Mouse (Mus musculus): ENCODE results near the gene Trim2. TPM values are rescaled to one million over a fixed set of nuclear protein-coding genes. Genes with fewer than 3 reads are reported as not detected.
A peak's percentile ranks its signal among the peaks of the same experiment; 100 is the strongest.

Trim2 gene
- total RNA-seq, 2 experiments from 2014 or later: 8.9 to 10.1 TPM

DNA sequence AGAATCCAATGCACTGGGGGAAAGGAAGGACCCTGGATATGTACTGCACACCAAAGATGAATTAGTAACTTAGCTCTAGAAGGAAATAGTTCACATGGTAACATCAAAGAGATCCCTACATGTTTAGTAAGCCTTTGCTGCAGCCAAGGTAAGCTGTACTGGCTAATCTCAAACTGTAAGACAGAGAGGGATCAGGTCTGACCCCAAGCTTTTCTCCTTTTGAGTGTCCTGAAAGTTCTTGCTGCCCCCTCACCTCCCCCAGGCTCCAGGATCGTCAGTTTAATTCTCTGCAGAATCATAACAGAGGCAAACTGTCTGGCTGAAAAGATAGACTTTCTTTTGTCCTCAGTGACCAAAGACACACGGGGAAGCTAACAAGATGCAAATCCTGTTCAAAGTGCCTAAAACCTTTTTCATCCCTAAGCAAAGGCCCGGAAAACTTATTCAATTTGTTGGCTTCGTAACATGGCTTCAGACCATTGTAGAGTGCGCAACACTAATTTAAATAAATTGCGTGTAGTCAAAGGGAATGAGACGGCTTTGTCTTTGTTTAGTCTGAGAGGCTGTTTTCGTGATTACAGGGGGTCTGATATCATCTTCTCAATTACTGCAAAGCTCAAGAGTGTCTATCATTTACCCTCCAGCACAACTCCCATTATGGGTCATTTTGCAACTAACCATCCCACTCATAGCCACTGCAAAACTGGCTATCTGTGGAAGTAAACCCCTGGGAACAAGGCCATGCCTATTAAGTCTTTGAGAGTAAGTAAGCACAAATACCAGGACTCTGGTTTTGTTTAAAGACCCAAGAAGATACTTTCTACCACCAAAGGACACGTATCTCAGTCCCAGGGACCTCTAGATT, 52.8 kb downstream of the Trim2 start:
- DNase-seq: no peak

DNA sequence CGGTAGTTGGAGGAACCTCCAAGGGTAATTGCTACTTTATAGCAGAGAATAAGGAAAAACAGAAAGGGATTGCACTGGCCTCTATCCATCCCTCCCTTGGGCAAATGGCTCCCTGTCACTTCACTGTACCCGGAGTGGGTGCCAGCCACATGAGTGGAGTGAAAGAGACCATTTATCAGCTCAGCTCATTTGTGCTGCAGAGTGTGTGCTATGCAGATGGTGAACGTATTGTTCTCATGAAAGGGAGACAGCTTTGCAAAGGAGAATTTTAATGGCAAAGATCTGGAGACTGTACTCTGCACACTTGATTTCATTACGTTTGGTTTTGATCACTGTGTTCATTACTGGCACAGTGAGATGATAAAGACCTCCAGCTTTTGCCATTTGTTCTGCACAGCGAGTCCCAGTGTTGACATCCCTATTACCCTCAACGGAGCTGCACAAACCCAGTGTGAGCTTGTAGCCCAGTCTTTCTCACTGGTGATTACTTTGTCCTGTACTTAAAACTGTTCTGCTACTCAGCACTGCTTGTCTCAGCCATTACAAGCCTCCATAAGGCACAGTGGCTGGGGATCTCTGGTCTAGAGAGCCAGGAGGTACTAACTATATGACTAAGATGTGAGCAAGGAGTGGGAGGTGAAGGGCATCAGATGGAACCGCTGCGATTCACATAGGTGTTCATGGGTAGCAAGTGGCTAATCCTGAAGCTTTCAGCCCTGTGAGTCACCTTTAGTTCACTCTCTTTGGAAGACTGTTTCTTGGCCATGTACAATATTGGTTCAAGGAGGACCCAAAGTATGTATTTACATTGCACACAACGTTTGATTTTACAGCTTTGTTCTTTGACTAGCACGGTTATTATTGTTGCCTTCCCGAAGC, 53.7 kb downstream of the Trim2 start:
- no peak for DNase-seq

DNA sequence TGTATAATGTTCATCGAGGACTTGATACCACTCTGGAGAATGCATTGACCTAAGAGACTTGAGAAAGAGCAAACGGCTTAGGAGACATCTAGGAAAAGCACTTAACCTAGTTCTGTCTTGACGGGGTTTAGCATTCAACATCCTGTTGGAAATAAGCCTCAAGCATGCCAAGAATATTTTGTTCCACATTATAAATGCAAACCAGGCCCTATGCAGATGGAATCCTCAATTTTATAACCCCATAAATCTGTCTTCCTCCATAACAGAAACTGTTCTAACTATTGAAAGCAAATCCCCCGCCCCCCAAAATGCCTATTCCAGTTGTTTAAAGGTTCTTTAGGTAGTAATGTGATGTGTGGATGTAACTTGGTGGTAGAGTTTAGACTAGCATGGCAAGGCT, 55.0 kb downstream of the Trim2 start:
- DNase-seq: no peak

DNA sequence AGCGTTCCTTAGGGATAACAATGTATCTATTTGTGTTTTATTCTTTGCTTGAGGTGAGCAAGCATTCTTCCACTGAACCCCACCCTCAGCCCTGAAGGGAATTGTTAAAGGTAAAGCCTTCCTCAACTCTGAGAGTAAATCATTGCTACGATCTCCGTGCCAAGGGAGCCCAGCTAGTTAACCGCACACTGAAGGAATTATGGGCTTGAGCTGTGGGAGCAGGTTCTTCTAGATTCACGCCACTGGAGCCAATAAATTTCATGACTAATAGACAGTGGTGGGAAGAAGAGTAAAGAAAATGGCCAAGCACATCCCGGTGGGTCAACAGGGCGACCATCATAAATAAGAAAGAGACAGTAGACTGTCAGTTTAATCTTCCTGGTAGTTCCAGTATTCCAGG, 56.4 kb downstream of the Trim2 start:
- no peak for DNase-seq

DNA sequence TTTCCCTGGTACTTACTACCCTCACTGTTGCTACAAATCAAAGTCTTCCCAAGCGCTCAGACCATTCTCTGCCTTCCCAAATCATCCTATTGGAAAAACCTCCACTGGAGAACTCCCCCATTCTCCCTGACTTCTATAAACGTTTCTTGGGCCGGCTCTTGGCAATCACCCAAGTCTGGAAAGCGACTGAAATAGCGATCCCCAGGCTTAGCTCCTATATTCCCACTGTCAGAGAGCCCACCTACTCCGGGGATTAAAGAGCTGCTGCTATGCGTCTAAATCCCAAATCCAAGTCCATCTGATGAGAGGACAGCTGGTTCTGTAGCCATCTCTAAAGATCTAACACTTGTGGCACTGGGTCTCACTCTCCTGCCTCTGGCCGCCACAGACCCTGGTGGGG, 58.9 kb downstream of the Trim2 start:
- peak; percentile 31 for DNase-seq

DNA sequence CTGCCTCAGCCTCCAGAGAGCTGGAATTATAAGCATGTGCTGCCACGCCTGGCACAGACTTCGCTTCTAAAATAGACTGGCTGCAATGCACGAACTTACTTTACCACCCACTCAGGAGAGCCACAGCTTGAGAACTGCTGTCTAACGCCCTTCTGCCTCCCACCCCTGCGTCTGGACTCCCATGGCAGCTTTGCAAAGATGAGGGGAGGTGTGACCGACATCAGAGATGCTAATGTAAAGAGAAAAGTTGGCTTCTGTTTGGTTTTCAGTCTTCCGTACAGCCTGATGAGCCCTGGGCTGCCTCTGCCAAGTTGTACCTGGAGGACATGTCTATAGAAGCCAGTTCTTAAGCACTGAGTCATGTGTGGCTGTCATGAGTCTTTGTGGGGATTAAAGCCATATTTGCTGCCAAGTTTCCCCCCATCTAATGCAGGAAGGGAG, 60.2 kb downstream of the Trim2 start:
- no peak for DNase-seq

DNA sequence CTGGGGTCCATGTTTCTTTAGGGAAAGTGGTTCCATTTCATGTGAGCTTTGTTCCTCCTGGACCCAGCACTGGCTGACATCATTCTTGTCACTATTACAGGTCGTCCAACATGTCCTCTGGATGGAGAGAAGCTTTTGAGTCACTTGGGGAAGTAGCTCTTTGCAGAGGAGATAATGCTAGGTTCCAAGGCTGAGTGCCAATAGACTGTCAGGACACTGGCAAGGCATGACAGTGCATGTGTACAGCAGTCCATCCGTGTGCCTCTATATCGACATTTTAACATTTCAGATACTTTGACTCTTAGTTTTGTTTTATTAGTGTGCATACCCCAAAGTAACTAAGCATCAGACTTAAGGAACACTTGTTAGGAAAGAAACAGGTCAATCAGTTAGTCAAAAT, 63.6 kb downstream of the Trim2 start:
- DNase-seq: no peak

DNA sequence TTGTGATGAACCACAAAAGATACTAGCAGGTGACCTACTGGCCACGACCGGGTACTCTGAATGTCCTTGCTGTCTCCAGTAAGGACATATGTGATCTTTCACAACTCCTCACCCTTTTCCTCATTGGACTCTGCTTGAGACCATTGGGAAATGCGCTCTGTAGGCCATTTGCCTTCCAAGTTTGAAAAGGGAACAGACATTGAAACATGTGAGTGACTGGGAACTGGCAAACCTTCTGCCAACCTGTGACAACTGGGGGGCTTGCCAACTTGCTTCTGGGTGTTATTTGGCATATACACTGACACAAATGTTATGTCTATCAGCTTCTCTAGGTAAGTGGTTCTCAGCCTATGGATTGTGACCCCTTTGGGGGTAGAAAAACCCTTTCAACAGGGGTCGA, 64.2 kb downstream of the Trim2 start:
- no peak for DNase-seq

DNA sequence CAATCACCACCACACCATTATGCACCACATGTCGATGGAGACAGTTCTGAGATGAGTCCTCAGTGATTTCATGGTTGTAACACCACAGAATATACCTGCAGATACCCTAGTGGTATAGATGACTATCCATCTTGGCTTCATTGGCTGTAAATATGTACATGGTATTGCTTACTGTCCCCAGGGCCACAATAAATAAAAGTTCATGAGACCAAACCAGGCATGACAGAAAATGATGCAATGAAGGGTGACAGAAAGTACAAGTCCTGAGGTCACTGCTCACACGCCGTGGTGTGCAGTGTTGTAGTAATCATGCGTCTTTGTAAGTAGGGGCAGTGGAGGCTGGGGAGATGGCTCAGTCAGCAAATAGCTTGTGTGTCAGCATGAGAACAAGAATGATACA, 65.6 kb downstream of the Trim2 start:
- no peak for DNase-seq

DNA sequence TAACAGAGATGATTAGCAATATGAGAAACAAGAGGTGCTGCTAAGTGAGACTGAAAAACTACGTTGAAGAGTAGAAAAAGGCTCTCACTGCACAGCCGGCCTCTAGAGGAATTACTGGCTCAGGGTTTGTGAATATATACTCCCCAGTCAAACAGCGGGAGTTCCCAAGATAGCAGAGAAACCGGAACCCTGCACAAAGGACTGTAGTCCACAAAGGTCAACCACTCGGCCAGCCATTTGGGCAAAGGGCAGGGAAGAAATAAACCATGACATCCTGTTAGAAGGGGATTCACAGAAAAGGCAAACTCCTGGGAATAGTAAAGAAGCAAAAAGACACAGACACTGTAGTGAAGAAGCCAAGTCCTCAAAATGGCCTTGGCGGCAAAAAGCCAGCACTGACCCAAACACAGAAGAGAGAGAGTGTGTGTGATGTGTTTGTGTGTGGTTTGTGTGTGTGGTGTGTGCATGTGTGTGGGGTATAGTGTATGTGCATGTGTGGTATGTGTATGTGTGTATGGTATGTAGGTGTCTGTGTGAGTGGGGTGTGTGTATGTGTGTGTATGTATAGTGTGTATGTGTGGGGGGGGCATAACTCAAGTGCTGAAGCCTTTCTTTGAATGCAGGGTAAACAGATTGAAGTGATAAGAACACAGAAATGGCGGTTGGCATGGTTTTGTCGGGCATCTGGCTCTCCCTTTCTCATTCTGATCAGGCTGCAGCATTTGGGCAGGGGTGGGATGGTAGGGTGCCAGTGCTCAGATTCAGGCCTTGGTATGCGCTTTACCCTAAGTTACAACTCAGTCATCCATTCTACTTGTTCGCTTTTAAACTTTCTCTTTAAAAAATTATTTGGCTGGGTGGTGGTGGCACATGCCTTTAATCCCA, 71.0 kb downstream of the Trim2 start:
- DNase-seq: no peak

DNA sequence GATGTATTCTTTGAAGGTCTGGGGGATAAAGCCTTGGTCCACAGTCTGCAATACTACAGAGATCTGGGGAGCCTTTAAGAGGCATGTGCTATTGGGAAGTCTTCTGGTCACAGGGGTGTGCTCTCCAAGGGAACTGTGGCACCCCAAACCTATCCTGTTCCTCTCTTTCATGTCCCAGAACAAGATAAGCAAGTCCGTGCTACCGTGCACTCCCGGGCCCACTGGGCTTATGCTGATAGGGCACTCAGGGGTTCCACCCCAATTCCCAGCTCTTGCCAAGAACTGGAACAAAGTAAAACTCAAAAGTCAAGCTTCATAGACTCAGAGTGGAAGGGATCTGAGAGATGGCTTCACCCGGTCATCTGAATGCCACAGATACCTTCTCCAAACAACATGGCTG, 72.1 kb downstream of the Trim2 start:
- DNase-seq: no peak

DNA sequence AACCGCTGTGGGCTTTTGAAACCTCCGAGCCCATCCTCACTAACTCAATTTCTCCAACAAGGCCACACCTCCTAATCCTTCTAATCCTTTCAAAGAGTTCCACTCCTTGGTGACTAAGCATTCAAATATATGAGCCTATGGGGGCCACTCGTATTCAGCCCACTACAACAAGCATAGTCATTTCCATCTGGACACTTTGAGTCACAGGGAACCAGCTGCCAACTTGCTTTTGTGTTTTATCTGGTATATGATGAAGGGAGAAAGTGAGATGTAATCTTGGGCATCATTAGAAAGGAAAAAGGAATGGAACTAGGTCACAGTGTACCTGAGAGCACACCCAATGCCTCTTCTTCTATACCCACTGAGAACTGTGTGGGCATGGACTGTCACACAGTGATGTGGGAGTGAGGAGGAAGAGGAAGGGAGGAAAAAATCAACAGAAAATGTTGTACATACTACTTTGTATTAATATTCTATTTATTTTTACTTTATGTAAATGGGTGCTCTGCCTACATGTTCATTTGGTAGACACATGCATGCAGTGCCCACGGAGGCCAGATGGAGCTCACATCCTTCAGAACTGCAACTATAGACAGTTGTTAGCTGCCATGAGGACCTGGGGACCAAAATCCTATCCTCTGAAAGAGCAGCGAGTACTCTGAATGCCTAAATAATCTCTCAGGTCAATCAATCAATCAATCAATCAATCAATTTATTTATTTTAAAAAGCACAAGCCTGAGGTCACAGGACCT, 72.8 kb downstream of the Trim2 start:
- DNase-seq: no peak

DNA sequence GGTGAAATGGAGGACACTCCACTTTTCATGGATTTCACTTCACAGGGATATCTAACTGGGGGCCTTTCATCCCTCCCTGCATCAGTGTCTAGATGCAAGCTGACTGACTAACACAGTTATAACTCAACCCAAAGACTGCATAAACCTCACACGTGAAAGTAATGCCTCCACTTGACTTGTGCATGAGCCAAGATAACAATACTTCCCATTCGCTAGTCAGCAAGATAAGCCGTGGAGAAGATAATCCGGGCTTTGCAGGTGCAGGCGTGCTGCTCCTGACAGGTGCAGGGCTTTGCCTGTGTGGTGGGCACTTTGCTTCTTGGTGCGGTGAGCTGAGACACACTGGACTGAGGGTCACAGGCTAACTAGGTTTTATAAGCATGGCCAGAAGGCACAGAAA, 74.4 kb downstream of the Trim2 start:
- DNase-seq: no peak

DNA sequence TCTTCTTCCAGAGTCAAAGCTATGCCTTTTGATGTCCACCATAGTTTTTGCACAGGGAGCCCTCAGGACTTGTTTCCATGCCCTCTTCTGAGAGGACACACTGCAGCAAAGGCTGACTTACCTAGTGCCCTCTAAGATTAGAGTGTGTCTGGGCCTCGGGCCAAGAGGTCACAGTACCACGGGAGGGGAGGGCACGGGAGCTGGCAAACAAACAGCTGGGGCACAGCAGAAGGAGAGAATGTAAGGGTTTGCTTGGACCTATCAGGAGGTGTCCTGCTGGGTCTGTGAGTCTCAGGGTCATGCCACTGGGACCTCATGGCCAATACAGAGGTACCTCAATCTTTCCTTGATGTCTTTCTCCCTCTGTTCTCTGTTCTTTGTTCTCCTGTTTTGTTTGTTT, 75.7 kb downstream of the Trim2 start:
- peak; percentile 86 for DNase-seq

DNA sequence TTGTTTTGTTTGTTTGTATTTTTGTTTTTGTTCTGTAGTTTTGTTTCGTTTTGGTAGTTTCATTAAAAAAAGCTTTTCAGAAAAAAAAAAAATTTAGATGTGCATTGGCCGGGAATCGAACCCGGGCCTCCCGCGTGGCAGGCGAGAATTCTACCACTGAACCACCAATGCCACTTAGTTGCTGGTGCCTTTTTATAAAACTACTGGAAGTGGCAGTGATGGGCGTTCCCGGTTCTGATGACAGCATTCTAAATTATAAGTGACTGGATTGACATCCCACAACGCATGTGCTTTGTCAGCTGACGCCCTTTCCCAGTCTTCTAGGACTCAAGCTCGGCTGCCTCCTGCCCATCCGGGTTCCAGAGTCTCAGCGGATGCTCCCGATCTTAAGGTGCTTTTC, 77.8 kb downstream of the Trim2 start:
- peak; percentile 80 for DNase-seq

DNA sequence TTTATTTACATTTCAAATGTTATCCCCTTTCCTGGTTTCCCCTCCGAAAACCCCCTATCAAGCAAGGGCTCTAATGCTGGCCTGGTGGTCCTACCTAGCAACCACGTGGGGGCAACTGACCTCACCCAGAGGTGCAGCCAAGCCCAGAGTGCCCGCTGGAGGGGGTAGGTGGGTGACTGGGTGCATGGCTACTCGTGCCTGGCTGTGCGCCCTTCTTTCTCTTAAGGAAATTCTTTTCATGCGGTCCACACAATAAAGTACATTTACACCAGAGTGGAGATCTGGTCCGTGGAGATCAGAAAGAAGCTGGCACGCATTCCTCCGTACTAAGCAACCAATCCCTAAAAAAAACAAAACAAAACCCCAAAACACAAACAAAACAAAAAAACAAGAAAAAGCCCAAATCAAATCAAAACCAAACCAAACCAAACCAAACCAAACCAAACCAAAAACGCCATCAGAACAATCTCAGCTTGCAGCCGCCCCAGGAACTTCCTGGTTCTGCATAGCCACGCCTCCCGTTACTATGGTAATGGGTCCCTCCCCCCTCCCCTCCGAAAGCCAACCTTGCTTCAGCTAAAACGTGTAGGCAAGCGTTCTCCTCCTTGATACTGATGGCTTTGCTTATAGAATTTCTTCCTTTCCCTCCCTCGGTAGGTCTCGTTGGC, 78.3 kb downstream of the Trim2 start:
- DNase-seq: peak; percentile 74

DNA sequence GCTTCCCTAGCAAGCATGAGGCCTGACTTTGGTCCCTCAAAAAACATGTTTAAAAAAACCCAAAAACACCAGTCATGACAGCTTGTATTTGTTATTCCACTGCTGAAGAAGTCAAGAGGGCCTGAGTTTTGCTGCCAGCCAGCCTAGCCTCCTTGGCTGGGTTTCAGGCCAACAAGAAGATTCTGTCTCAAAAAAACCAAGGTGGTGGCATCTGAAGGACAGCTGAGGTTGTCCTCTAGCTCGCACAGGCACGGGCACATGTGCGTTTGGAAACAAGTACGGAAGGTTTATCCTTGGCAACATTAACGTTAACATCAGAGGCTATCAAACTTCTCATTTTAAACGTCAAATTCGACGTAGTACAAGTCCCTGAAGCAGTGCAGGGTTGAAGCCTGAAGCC, 79.0 kb downstream of the Trim2 start:
- no peak for DNase-seq

DNA sequence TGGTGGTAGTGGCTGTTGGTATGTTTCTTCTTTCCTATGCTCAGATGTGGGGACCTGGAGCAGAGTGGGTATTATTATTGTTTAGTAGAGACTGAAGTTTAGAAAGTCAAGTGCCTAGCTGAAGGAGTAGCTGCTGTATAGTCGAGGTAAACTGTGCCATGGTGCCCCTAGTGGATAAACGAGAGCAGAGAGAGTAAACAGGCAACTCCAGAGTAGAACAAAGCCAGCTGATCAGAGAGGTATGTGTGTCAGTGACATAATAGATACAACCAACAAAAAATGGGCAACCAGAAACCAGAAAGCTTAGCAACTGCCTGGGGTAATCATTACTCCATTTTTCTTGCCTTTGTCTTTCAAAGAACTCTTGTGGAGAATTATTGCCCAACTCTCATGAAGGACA, 81.7 kb downstream of the Trim2 start:
- no peak for DNase-seq

DNA sequence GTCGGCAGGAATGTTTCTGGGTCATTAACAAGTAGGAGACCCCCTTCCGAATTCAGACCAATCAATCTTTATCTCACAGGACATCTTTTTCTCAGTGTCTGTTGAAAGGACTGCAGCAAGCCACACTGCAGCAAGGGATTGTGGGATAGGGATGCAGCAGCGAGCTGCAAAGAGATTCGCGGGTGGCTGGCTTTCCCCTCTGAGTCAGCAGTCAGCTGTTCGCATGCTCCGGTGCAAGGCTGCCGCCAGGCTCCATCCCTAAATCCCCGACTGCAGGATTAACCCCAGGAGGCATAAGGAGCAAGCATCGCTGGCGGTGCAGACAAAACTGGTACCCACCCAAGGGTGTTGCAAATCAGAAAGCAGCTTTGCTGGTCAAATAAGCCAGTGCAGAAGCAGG, 85.9 kb downstream of the Trim2 start:
- peak; percentile 57 for DNase-seq

DNA sequence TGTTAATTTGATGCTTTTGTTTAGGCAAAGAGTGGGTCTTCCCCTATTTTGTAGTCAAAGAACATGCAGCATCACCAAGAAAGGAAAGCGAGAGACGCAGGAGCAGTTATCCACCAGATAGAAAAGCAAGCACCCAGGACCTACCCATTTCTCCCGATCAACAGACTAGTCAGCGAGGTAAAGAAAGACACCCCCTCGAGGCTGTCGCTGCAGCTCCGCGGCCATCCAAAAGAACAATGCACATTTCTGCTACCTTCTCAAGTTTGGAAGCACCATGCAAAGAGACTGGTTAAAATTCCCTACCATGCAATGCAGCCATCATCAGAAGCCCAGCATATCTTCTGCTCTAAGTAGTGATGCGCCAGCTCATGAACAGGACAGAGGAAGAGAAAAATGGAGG, 86.4 kb downstream of the Trim2 start:
- no peak for DNase-seq

DNA sequence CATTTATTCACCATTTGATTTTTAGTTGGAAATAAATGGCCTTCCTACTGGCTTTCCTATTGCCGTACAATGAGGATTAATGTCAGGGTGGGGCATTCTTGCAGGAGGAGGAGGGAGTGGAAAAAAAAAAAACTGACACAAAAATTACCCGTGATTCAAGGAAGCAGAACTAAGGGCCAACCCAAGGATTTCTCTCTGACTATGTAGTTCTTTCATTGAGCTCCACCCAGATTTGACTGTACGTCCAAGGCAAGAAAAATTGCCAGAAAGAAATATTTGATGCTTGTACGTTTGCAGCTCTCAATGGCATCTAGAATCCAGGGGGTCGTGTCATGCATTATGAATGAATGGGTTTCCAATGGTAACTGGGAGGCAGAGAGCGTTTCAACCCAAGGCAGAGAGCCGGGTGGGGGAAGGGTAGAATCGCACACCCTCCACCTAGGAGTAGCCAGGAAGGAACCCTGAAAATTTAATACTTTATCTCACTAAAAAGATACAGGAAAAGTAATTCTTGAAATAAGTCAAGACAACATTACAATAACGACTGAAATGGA, 86.9 kb downstream of the Trim2 start:
- no peak for DNase-seq

All from heart, postnatal 4 days (tissue).